12 mouse cellular contexts compared by ENCODE assay signal in genomic region chr7:74942917-74943316, GRCm38 (mm10).
DNase-seq lines count a peak whose midpoint lies in the region; ATAC-seq and TF ChIP-seq lines count a peak whose summit lies in the region.
"Had no signal": no experiment of that assay in that cellular context is flagged by ENCODE, and none has a peak within 500 bp of the region (broad histone marks: within the 10 kb centered on the region; RNA-seq: fewer than 3 reads in every experiment).

No protein-coding gene starts in this region.

- no peak overlapping the region for H3K27ac ChIP-seq in forebrain, postnatal 0 days (ENCODE audit: low read depth, low read length)
- H3K27ac ChIP-seq: heart, embryonic 15.5 days; limb, embryonic 12.5 days; neural tube, embryonic 13.5 days had no signal

- no peaks in the 10 kb centered on the region for H3K4me1 ChIP-seq in forebrain, postnatal 0 days (ENCODE audit: insufficient read depth)
- H3K4me1 ChIP-seq: heart, embryonic 15.5 days; limb, embryonic 12.5 days; neural tube, embryonic 13.5 days had no signal

- H3K27me3 ChIP-seq in forebrain, postnatal 0 days (ENCODE audit: insufficient read depth, low read length), result no peaks in the 10 kb centered on the region
- H3K27me3 ChIP-seq: heart, embryonic 15.5 days; limb, embryonic 12.5 days; neural tube, embryonic 13.5 days had no signal

- ATAC-seq in forebrain, postnatal 0 days, result peak; percentile 77
- ATAC-seq: liver, postnatal 0 days had no signal

- WGBS in forebrain, postnatal 0 days, result 52% methylated on average over 4 of the region's 4 CpGs

- H3K4me2 ChIP-seq in forebrain, postnatal 0 days (ENCODE audit: low read depth), result no peak overlapping the region
- H3K4me2 ChIP-seq: heart, embryonic 15.5 days; limb, embryonic 12.5 days; neural tube, embryonic 13.5 days had no signal

- peak; percentile 18 for DNase-seq in left cerebral cortex, adult 11 months (ENCODE audit: low spot score)
- no peak for DNase-seq in left cerebral cortex, postnatal 4 days
- DNase-seq in forebrain, postnatal 0 days, result peak; percentile 75
- DNase-seq in frontal cortex, postnatal 36 days (ENCODE audit: low spot score in 2 of 2), result peak; percentile 27 to 49
- DNase-seq in right cerebral cortex, postnatal 10 days (ENCODE audit: low spot score in 2 of 2), result peak; percentile 56 to 69
- DNase-seq in thymus, postnatal 10 days (ENCODE audit: low spot score in 2 of 2), result no peak
- DNase-seq in thymus, postnatal 25 days, result no peak
- DNase-seq: gastrocnemius, postnatal 14 days; liver, postnatal 0 days had no signal

- no peak for TF ChIP-seq CTCF in forebrain, postnatal 0 days (IDR thresholded peaks at IDR 0.05; ENCODE audit: low read depth)

- no peaks in the 10 kb centered on the region for H3K9me3 ChIP-seq in forebrain, postnatal 0 days (ENCODE audit: low read length)
- H3K9me3 ChIP-seq: heart, embryonic 15.5 days; limb, embryonic 12.5 days; neural tube, embryonic 13.5 days had no signal

- intact Hi-C loops in left cerebral cortex, postnatal 4 days (cut with DNase I), result loop anchor here (10.0 kb wide), 1 partner anchor 388 kb away; the partner anchor contains the start of gene Slco3a1

- H3K36me3 ChIP-seq in forebrain, postnatal 0 days (ENCODE audit: insufficient read depth), result no peaks in the 10 kb centered on the region
- H3K36me3 ChIP-seq: heart, embryonic 15.5 days; limb, embryonic 12.5 days; neural tube, embryonic 13.5 days had no signal

- no peak overlapping the region for H3K4me3 ChIP-seq in forebrain, postnatal 0 days (ENCODE audit: low read depth, low read length)
- H3K4me3 ChIP-seq: heart, embryonic 15.5 days; limb, embryonic 12.5 days; neural tube, embryonic 13.5 days had no signal

- no peak overlapping the region for H3K9ac ChIP-seq in forebrain, postnatal 0 days
- H3K9ac ChIP-seq: heart, embryonic 15.5 days; limb, embryonic 12.5 days; liver, postnatal 0 days; neural tube, embryonic 13.5 days had no signal

Comparison
In these comparisons a context has a peak if more than half of its experiments do, and no peak if none do; other contexts are left out.
1. DNase-seq: peak in left cerebral cortex, adult 11 months (single experiment), forebrain, postnatal 0 days (single experiment), frontal cortex, postnatal 36 days (2 of 2) and right cerebral cortex, postnatal 10 days (2 of 2); none in left cerebral cortex, postnatal 4 days (single experiment), thymus, postnatal 10 days (0 of 2) and thymus, postnatal 25 days (single experiment).